Mouse (Mus musculus) thymus, adult 2 months (tissue): Measurements from ENCODE around the gene Ypel4.

ENCODE experiments used
- CTCF ChIP-seq: fragments of 200-500 bp; IDR thresholded peaks from 2 replicates; pipeline ENCODE4 v1.5.1; 2012; ENCODE audit warnings: mild to moderate bottlenecking, control low read depth, low read length, moderate library complexity, borderline replicate concordance; ENCODE audit not compliant: control insufficient read depth, poor library complexity, insufficient read depth; ENCODE audit errors: extremely low read depth
- POLR2A ChIP-seq: fragments of 200-500 bp; IDR thresholded peaks from 2 replicates; pipeline ENCODE4 v1.6.1; 2012; ENCODE audit warnings: mild to moderate bottlenecking, low read length, control low read depth, moderate library complexity; ENCODE audit not compliant: control insufficient read depth, poor library complexity, insufficient read depth; ENCODE audit errors: extremely low read depth

DNA sequence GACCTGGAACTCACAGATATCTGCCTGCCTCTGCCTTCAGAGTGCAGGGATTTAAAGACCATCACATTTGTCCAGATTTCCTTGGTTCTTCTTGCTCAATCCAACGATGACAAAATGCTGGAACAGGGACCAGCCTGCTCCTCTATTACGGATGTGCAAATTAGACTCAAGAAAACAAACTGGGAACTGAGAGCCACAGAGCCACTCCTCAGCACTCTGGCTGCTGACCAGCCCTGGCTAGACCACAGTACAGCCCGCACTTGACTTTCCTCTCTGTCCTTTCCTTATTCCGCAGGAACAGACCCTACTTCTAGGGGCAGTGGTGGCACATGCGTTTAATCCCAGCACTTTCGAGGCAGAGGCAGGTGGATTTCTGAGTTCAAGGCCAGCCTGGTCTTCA, 36.6 kb downstream of the Ypel4 start:
- TF ChIP-seq POLR2A, result no peak
- no peak for TF ChIP-seq CTCF
